In genomic region chr3:79229546-79229945, GRCm38 (mm10) we compare ENCODE assay signal across 13 mouse cellular contexts.
"Had no signal": no experiment of that assay in that cellular context is flagged by ENCODE, and none has a peak within 500 bp of the region (broad histone marks: within the 10 kb centered on the region; RNA-seq: fewer than 3 reads in every experiment).

No protein-coding gene starts in this region.

- ATAC-seq: liver, embryonic 12.5 days had no signal

- H3K27ac ChIP-seq: left cerebral cortex, adult 2 months; limb, embryonic 10.5 days; liver, embryonic 12.5 days; lung, embryonic 15.5 days; midbrain, embryonic 10.5 days; neural tube, embryonic 15.5 days had no signal

- H3K4me3 ChIP-seq: left cerebral cortex, adult 2 months; limb, embryonic 10.5 days; liver, embryonic 12.5 days; lung, embryonic 15.5 days; midbrain, embryonic 10.5 days; myocyte; neural tube, embryonic 15.5 days had no signal

- DNase-seq: kidney, postnatal 10 days; kidney, postnatal 4 days; lung, postnatal 14 days; midbrain, embryonic 14.5 days; right cerebral cortex, adult 18-20 months; thymus, postnatal 36 days had no signal
